Mouse (Mus musculus) kidney, embryonic 16.5 days (tissue): ENCODE data around the gene Rnf216. TPM values are rescaled to one million over a fixed set of nuclear protein-coding genes. Genes with fewer than 3 reads are reported as not detected.

Source experiments
- ATAC-seq: fragments of 200-750 bp; cut with Nextera tagmentation; 2 replicates; pipeline ENCODE4 v1.8.0; 2017; ENCODE audit warnings: moderate TSS enrichment; ENCODE audit not compliant: low FRiP score, low TSS enrichment
- H3K27ac ChIP-seq: fragments of 300-500 bp; sonication (generic); 2 replicates; pipeline ENCODE4 v1.5.1; 2014; ENCODE audit warnings: low read length
- H3K27me3 ChIP-seq: fragments of 300-500 bp; sonication (generic); 2 replicates; pipeline ENCODE4 v1.6.1; 2014; ENCODE audit warnings: low read length, control low read depth, mixed read lengths; ENCODE audit not compliant: insufficient read depth
- H3K36me3 ChIP-seq: fragments of 300-500 bp; sonication (generic); 2 replicates; pipeline ENCODE4 v1.6.1; 2014; ENCODE audit warnings: low read length, control low read depth, mixed read lengths; ENCODE audit not compliant: insufficient read depth
- H3K4me1 ChIP-seq: fragments of 300-500 bp; sonication (generic); 2 replicates; pipeline ENCODE4 v1.6.1; 2014; ENCODE audit warnings: low read length, control low read depth, mixed read lengths; ENCODE audit not compliant: insufficient read depth
- H3K4me2 ChIP-seq: fragments of 300-500 bp; sonication (generic); replicated peaks from 2 replicates; pipeline ENCODE4 v1.6.1; 2014; ENCODE audit warnings: low read depth, low read length
- H3K4me3 ChIP-seq: fragments of 300-500 bp; sonication (generic); 2 replicates; pipeline ENCODE4 v1.5.1; 2014; ENCODE audit warnings: mild to moderate bottlenecking, low read length
- H3K9ac ChIP-seq: fragments of 300-500 bp; sonication (generic); replicated peaks from 2 replicates; pipeline ENCODE4 v1.6.1; 2014; ENCODE audit warnings: low read length
- H3K9me3 ChIP-seq: fragments of 300-500 bp; sonication (generic); 2 replicates; pipeline ENCODE4 v1.6.1; 2016; ENCODE audit warnings: low read length, control low read depth
- WGBS: fragments of 180-500 bp; shearing (Covaris S2); extraction: QIAGEN DNeasy Blood & Tissue Kit; methylation state at CpG from one replicate; pipeline ENCODE4 v1.1.7; 2014; 5-methylcytosine and 5-hydroxymethylcytosine counted together
- polyA plus RNA-seq: library from polyadenylated mRNA; unstranded; fragments of >200 nt; fragmentation: Nextera tagmentation; extraction: Ambion mirVana; gene quantifications from 2 replicates; pipeline ENCODE4 v1.2.1, GENCODE M21; 2015

Rnf216 gene
- polyA plus RNA-seq, 1 experiment from 2014 or later, result 39.4 TPM

DNA sequence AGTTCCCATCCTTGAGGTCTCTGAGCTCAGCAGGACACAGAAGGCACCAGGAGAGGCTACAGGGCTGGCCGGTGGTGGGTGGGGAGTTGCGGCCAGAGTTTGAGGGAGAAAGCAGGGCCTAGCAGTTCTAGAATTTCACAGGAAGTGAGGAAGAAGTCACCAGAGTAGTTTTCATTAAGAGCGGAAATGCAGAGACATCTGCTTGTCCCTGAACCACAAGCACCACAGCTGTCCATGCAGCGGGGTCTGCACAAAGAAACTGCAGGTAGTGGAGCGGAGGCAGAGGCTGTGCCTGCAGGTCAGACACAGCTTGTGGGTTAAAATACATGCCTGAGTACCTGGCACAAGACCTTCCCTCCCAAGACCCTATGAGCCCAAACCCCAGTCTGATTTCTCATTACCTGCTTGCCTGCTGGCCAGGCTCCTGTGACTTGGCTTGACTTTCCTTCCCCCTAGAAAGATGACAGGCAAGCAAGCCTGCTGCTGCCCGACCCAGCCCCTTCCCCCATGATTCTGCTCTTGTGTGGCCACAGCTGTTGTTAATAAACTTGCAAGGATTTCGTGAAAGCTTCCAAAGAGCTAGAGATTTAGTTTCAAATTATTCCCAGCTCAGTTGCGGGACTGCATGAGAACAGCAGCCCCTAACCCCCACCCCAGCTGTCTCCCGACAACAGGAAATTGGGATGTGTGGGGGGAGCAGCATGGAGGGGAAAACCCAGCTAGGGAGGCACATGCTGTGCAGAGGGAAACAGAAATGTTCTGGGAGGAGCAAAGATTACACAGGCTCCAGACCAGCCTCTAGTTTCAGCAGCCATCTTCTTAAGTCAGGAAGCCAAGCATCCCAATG is 111.9 kb downstream of the Rnf216 start:
- no peaks in the 10 kb centered on the region for H3K9me3 ChIP-seq
- peak; percentile 87 for ATAC-seq
- peaks cover 5% of the 10 kb centered on the region for H3K36me3 ChIP-seq
- peaks cover 37% of the 10 kb centered on the region for H3K4me1 ChIP-seq
- H3K4me2 ChIP-seq, result peak overlapping the region; percentile 28
- H3K27ac ChIP-seq, result peak overlapping the region; percentile 98
- no peaks in the 10 kb centered on the region for H3K27me3 ChIP-seq
- H3K4me3 ChIP-seq, result no peak overlapping the region
- 25% methylated on average over 9 of the region's 9 CpGs for WGBS
- peak overlapping the region; percentile 44 for H3K9ac ChIP-seq

- Histone ChIP-seq H3K4me1 (peaks cover 37% of the 10 kb centered on the region), H3K36me3 (peaks cover 5% of the 10 kb centered on the region), H3K4me3 (no peak overlapping the region), H3K9me3 (no peaks in the 10 kb centered on the region), H3K9ac (peak overlapping the region; percentile 44), H3K27me3 (no peaks in the 10 kb centered on the region), H3K4me2 (0 out of 2 replicates have a peak overlapping the region, but pooled peaks have one; percentile 28), H3K27ac (peak overlapping the region; percentile 98)
- ATAC-seq, result no peak
- 34% methylated on average over 4 of the region's 4 CpGs for WGBS
Observed at GRCm38 (mm10) chr5:143000091-143000490, 112.7 kb downstream of the Rnf216 start.

- no peak overlapping the region for H3K4me3 ChIP-seq
- 27% methylated on average over 2 of the region's 2 CpGs for WGBS
- no peaks in the 10 kb centered on the region for H3K27me3 ChIP-seq
- no peaks in the 10 kb centered on the region for H3K9me3 ChIP-seq
- H3K4me1 ChIP-seq, result peaks cover 37% of the 10 kb centered on the region
- no peak overlapping the region for H3K4me2 ChIP-seq
- no peak overlapping the region for H3K9ac ChIP-seq
- peak; percentile 24 for ATAC-seq
- peak overlapping the region; percentile 64 for H3K27ac ChIP-seq
- no peaks in the 10 kb centered on the region for H3K36me3 ChIP-seq
Observed at GRCm38 (mm10) chr5:142998171-142998570, 114.6 kb downstream of the Rnf216 start.

DNA sequence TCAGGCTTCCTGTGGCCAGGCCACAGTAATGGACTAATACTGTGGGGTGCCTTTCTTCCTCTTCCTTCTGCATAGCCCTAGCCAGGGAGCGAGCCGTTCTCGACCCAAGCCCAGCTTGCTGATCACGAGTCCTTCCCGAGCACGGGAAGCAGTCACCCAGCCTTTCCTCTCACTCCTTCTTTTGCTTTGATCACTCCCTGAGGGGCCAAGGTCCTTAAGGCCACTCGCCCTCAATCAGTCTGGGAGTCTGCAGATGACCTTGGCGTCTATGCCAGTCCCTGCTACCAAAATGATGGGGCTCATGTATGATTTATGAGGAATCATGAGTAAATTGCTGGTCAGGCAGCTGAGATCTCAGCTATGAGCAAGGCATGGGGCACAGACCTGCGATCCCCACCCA is 115.3 kb downstream of the Rnf216 start:
- Histone ChIP-seq H3K4me3 (no peak overlapping the region), H3K36me3 (peaks cover 4% of the 10 kb centered on the region; the same call in 1 of the 2 replicates), H3K27me3 (no peaks in the 10 kb centered on the region), H3K27ac (peak overlapping the region; percentile 64), H3K9me3 (no peaks in the 10 kb centered on the region), H3K4me2 (no peak overlapping the region), H3K9ac (no peak overlapping the region), H3K4me1 (peaks cover 30% of the 10 kb centered on the region)
- WGBS, result 53% methylated on average over 9 of the region's 9 CpGs
- ATAC-seq, result no peak

DNA sequence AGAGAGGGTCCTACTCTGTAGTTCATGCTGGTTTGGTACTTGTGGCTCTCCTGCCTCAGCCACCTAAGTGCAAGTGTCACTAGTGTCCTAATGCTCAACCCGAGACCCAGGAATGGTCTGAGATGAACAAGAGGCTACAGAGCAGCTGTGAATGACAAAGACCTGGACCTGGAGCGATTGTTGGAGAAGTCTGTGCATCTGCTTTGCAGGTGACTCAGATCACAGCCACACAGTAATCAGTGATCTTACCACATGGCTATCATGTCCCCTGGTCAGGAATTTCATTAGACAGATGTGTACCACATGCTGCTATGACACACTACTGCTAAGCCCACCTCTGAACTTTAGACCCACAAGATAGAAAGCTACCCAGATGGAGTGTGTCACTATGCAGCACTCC is 118.0 kb downstream of the Rnf216 start:
- no peaks in the 10 kb centered on the region for H3K27me3 ChIP-seq
- ATAC-seq, result no peak
- H3K4me3 ChIP-seq, result no peak overlapping the region
- H3K4me1 ChIP-seq, result peaks cover 5% of the 10 kb centered on the region; the same call in 1 of the 2 replicates
- no peaks in the 10 kb centered on the region for H3K9me3 ChIP-seq
- no peak overlapping the region for H3K4me2 ChIP-seq
- H3K9ac ChIP-seq, result no peak overlapping the region
- H3K27ac ChIP-seq, result no peak overlapping the region
- 88% methylated on average over 2 of the region's 2 CpGs for WGBS
- peaks cover 28% of the 10 kb centered on the region for H3K36me3 ChIP-seq

GRCm38 (mm10) chr5:142989167-142989566 is 123.6 kb downstream of the Rnf216 start:
- no peak overlapping the region; the same call in 1 of the 2 replicates for H3K27ac ChIP-seq
- no peaks in the 10 kb centered on the region for H3K9me3 ChIP-seq

GRCm38 (mm10) chr5:142988520-142988919 is 124.3 kb downstream of the Rnf216 start:
- no peaks in the 10 kb centered on the region for H3K4me1 ChIP-seq
- peaks cover 28% of the 10 kb centered on the region for H3K36me3 ChIP-seq
- no peak for ATAC-seq
- no peak overlapping the region for H3K4me3 ChIP-seq
- H3K9me3 ChIP-seq, result no peaks in the 10 kb centered on the region
- no peak overlapping the region for H3K9ac ChIP-seq
- WGBS, result 80% methylated on average over 5 of the region's 5 CpGs
- H3K27ac ChIP-seq, result no peak overlapping the region
- no peaks in the 10 kb centered on the region for H3K27me3 ChIP-seq
- no peak overlapping the region for H3K4me2 ChIP-seq

More at GRCm38 (mm10) chr5:142989167-142989566, 123.6 kb downstream of the Rnf216 start:
- peaks cover 28% of the 10 kb centered on the region for H3K36me3 ChIP-seq
- ATAC-seq, result no peak
- H3K4me2 ChIP-seq, result no peak overlapping the region
- WGBS, result 61% methylated on average over 3 of the region's 3 CpGs
- H3K27me3 ChIP-seq, result no peaks in the 10 kb centered on the region
- H3K9ac ChIP-seq, result no peak overlapping the region
- H3K4me3 ChIP-seq, result no peak overlapping the region
- H3K4me1 ChIP-seq, result no peaks in the 10 kb centered on the region

DNA sequence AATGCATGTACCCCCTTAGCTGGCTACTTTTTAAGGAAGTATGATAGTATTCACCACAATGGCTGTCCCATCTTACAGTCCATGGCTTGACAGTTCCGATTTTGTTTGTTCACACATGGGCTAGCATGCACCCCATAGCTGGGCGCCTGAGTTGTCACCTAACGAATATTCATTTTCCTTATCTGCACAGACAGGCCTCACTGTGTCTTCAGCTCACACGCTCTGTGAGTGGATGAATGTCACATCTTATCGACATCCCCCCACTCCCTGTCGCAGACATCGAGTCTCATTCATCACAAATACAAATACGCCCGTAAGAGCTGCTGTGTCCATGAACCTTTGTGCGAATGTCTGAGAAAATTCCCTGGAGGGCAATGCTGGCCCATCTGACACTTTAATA is 128.5 kb downstream of the Rnf216 start:
- Histone ChIP-seq H3K9ac (no peak overlapping the region), H3K27ac (no peak overlapping the region), H3K4me2 (no peak overlapping the region), H3K4me1 (no peaks in the 10 kb centered on the region), H3K36me3 (no peaks in the 10 kb centered on the region), H3K27me3 (no peaks in the 10 kb centered on the region), H3K9me3 (no peaks in the 10 kb centered on the region), H3K4me3 (no peak overlapping the region)
- ATAC-seq, result no peak
- 87% methylated on average over 10 of the region's 10 CpGs for WGBS

- H3K4me1 ChIP-seq, result no peaks in the 10 kb centered on the region
- ATAC-seq, result no peak
- WGBS, result 58% methylated on average over 8 of the region's 8 CpGs
- no peak overlapping the region for H3K9ac ChIP-seq
- no peaks in the 10 kb centered on the region for H3K36me3 ChIP-seq
- H3K4me2 ChIP-seq, result no peak overlapping the region
- no peaks in the 10 kb centered on the region for H3K9me3 ChIP-seq
- no peak overlapping the region for H3K27ac ChIP-seq
- H3K27me3 ChIP-seq, result no peaks in the 10 kb centered on the region
- no peak overlapping the region for H3K4me3 ChIP-seq
Observed at GRCm38 (mm10) chr5:142983174-142983573, 129.6 kb downstream of the Rnf216 start.
